Mouse (Mus musculus): ENCODE data around the gene Cd81. TPM values are rescaled to one million over a fixed set of nuclear protein-coding genes. Genes with fewer than 3 reads are reported as not detected.

The Cd81 gene
- polyA plus RNA-seq, 1 experiment from 2014 or later, result 332 TPM

- Histone ChIP-seq H3K36me3 (peaks cover 12% of the 10 kb centered on the region; the same call in 1 of the 2 replicates), H3K4me2 (replicated peaks) (peak overlapping the region; percentile 90), H3K4me3 (peak overlapping the region; percentile 94), H3K9me3 (no peaks in the 10 kb centered on the region), H3K4me1 (peaks cover 45% of the 10 kb centered on the region), H3K27me3 (no peaks in the 10 kb centered on the region), H3K27ac (no peak overlapping the region), H3K9ac (peak overlapping the region; percentile 93)
- 56% methylated on average over 11 of the region's 11 CpGs for WGBS
- no peak for ATAC-seq (ENCODE audit: insufficient number of reproducible peaks, insufficient read depth, low FRiP score, low TSS enrichment)
These were observed 1.5 kb downstream of the Cd81 start for GRCm38 (mm10) chr7:143053961-143054611.

- peaks cover 16% of the 10 kb centered on the region; the same call in 1 of the 2 replicates for H3K36me3 ChIP-seq
- H3K4me1 ChIP-seq, result peaks cover 45% of the 10 kb centered on the region
- H3K27ac ChIP-seq, result no peak overlapping the region; the same call in 1 of the 2 replicates
- H3K4me3 ChIP-seq, result peak overlapping the region; percentile 94
- ATAC-seq (ENCODE audit: insufficient number of reproducible peaks, insufficient read depth, low FRiP score, low TSS enrichment), result no peak
- peak overlapping the region; percentile 90 for H3K4me2 ChIP-seq (replicated peaks)
- no peaks in the 10 kb centered on the region for H3K9me3 ChIP-seq
- H3K27me3 ChIP-seq, result no peaks in the 10 kb centered on the region
- 49% methylated on average over 3 of the region's 3 CpGs for WGBS
- H3K9ac ChIP-seq, result peak overlapping the region; percentile 93; the same call in 1 of the 2 replicates
These were observed 2.0 kb downstream of the Cd81 start for GRCm38 (mm10) chr7:143054612-143054965.

GRCm38 (mm10) chr7:143055001-143055400 lies 2.5 kb downstream of the Cd81 start:
- 89% methylated on average over 3 of the region's 3 CpGs for WGBS
- Histone ChIP-seq H3K27ac (no peak overlapping the region; the same call in 1 of the 2 replicates), H3K4me1 (peaks cover 45% of the 10 kb centered on the region)

GRCm38 (mm10) chr7:143055499-143056186 lies 3.1 kb downstream of the Cd81 start:
- H3K9me3 ChIP-seq, result no peaks in the 10 kb centered on the region
- H3K4me2 ChIP-seq (replicated peaks), result peak overlapping the region; percentile 90
- H3K4me3 ChIP-seq, result peak overlapping the region; percentile 94; the same call in 1 of the 2 replicates
- H3K9ac ChIP-seq, result 0 out of 2 replicates have a peak overlapping the region, but pooled peaks have one; percentile 11
- peaks cover 22% of the 10 kb centered on the region; the same call in 1 of the 2 replicates for H3K36me3 ChIP-seq
- ATAC-seq (ENCODE audit: insufficient number of reproducible peaks, insufficient read depth, low FRiP score, low TSS enrichment), result 0 out of 2 replicates have a peak, but pooled peaks have one; percentile 6
- H3K27me3 ChIP-seq, result no peaks in the 10 kb centered on the region
- 77% methylated on average over 11 of the region's 11 CpGs for WGBS
- H3K27ac ChIP-seq, result no peak overlapping the region
- H3K4me1 ChIP-seq, result peaks cover 45% of the 10 kb centered on the region

More at GRCm38 (mm10) chr7:143055001-143055400, 2.5 kb downstream of the Cd81 start:
- Histone ChIP-seq H3K36me3 (peaks cover 18% of the 10 kb centered on the region; the same call in 1 of the 2 replicates), H3K4me2 (replicated peaks) (peak overlapping the region; percentile 90), H3K9ac (no peak overlapping the region; the same call in 1 of the 2 replicates), H3K4me3 (peak overlapping the region; percentile 94), H3K27me3 (no peaks in the 10 kb centered on the region), H3K9me3 (no peaks in the 10 kb centered on the region)
- ATAC-seq (ENCODE audit: insufficient number of reproducible peaks, insufficient read depth, low FRiP score, low TSS enrichment), result no peak

GRCm38 (mm10) chr7:143057023-143057422 lies 4.5 kb downstream of the Cd81 start:
- H3K36me3 ChIP-seq, result peaks cover 26% of the 10 kb centered on the region
- H3K4me3 ChIP-seq, result no peak overlapping the region
- no peaks in the 10 kb centered on the region for H3K9me3 ChIP-seq
- no peak overlapping the region for H3K4me2 ChIP-seq (replicated peaks)
- H3K27ac ChIP-seq, result no peak overlapping the region
- WGBS, result 94% methylated on average over 5 of the region's 5 CpGs
- ATAC-seq (ENCODE audit: insufficient number of reproducible peaks, insufficient read depth, low FRiP score, low TSS enrichment), result no peak
- no peak overlapping the region for H3K9ac ChIP-seq
- no peaks in the 10 kb centered on the region for H3K27me3 ChIP-seq
- peaks cover 42% of the 10 kb centered on the region for H3K4me1 ChIP-seq

- peak overlapping the region; percentile 54; the same call in 1 of the 2 replicates for H3K27ac ChIP-seq
- peaks cover 40% of the 10 kb centered on the region for H3K4me1 ChIP-seq
- H3K9ac ChIP-seq, result no peak overlapping the region
- no peak for ATAC-seq (ENCODE audit: insufficient number of reproducible peaks, insufficient read depth, low FRiP score, low TSS enrichment)
- peaks cover 32% of the 10 kb centered on the region for H3K36me3 ChIP-seq
- H3K27me3 ChIP-seq, result no peaks in the 10 kb centered on the region
- no peak overlapping the region for H3K4me2 ChIP-seq (replicated peaks)
- H3K4me3 ChIP-seq, result no peak overlapping the region
- 81% methylated on average over 9 of the region's 9 CpGs for WGBS
- H3K9me3 ChIP-seq, result no peaks in the 10 kb centered on the region
These were observed 5.2 kb downstream of the Cd81 start for GRCm38 (mm10) chr7:143057667-143058220.

GRCm38 (mm10) chr7:143058221-143058697 lies 5.7 kb downstream of the Cd81 start:
- ATAC-seq (ENCODE audit: insufficient number of reproducible peaks, insufficient read depth, low FRiP score, low TSS enrichment), result no peak
- H3K4me2 ChIP-seq (replicated peaks), result no peak overlapping the region
- peak overlapping the region; percentile 46; the same call in 1 of the 2 replicates for H3K27ac ChIP-seq
- H3K4me3 ChIP-seq, result no peak overlapping the region
- no peaks in the 10 kb centered on the region for H3K9me3 ChIP-seq
- peaks cover 37% of the 10 kb centered on the region for H3K36me3 ChIP-seq
- peaks cover 40% of the 10 kb centered on the region for H3K4me1 ChIP-seq
- H3K27me3 ChIP-seq, result no peaks in the 10 kb centered on the region
- WGBS, result 67% methylated on average over 5 of the region's 5 CpGs
- H3K9ac ChIP-seq, result no peak overlapping the region

- H3K9ac ChIP-seq, result no peak overlapping the region
- no peaks in the 10 kb centered on the region for H3K27me3 ChIP-seq
- H3K4me3 ChIP-seq, result no peak overlapping the region
- H3K27ac ChIP-seq, result 0 out of 2 replicates have a peak overlapping the region, but pooled peaks have one; percentile 23
- no peak overlapping the region for H3K4me2 ChIP-seq (replicated peaks)
- peaks cover 48% of the 10 kb centered on the region for H3K36me3 ChIP-seq
- H3K9me3 ChIP-seq, result no peaks in the 10 kb centered on the region
- no peak for ATAC-seq (ENCODE audit: insufficient number of reproducible peaks, insufficient read depth, low FRiP score, low TSS enrichment)
- 79% methylated on average over 5 of the region's 5 CpGs for WGBS
- peaks cover 32% of the 10 kb centered on the region for H3K4me1 ChIP-seq
These were observed 6.8 kb downstream of the Cd81 start for GRCm38 (mm10) chr7:143059202-143059870.

GRCm38 (mm10) chr7:143062704-143063103 lies 10.2 kb downstream of the Cd81 start:
- Histone ChIP-seq H3K36me3 (peaks cover 67% of the 10 kb centered on the region), H3K9ac (no peak overlapping the region), H3K27me3 (no peaks in the 10 kb centered on the region), H3K4me2 (replicated peaks) (no peak overlapping the region), H3K4me3 (no peak overlapping the region), H3K9me3 (no peaks in the 10 kb centered on the region), H3K27ac (no peak overlapping the region), H3K4me1 (0 out of 2 replicates have a peak, but pooled peaks cover 6% of the 10 kb centered on the region)
- ATAC-seq (ENCODE audit: insufficient number of reproducible peaks, insufficient read depth, low FRiP score, low TSS enrichment), result no peak
- 93% methylated on average over 2 of the region's 2 CpGs for WGBS

- Histone ChIP-seq H3K9me3 (no peaks in the 10 kb centered on the region), H3K9ac (no peak overlapping the region), H3K27me3 (no peaks in the 10 kb centered on the region), H3K4me1 (peaks cover 5% of the 10 kb centered on the region), H3K4me2 (replicated peaks) (no peak overlapping the region), H3K36me3 (peaks cover 63% of the 10 kb centered on the region), H3K27ac (no peak overlapping the region), H3K4me3 (no peak overlapping the region)
- WGBS, result 77% methylated on average over 6 of the region's 6 CpGs
- no peak for ATAC-seq (ENCODE audit: insufficient number of reproducible peaks, insufficient read depth, low FRiP score, low TSS enrichment)
These were observed 11.7 kb downstream of the Cd81 start for GRCm38 (mm10) chr7:143064226-143064625.

GRCm38 (mm10) chr7:143065692-143066091 lies 13.2 kb downstream of the Cd81 start:
- H3K27ac ChIP-seq, result no peak overlapping the region
- H3K27me3 ChIP-seq, result no peaks in the 10 kb centered on the region
- 89% methylated on average over 2 of the region's 2 CpGs for WGBS
- peaks cover 13% of the 10 kb centered on the region for H3K4me1 ChIP-seq
- H3K4me3 ChIP-seq, result no peak overlapping the region
- ATAC-seq (ENCODE audit: insufficient number of reproducible peaks, insufficient read depth, low FRiP score, low TSS enrichment), result no peak
- no peak overlapping the region for H3K4me2 ChIP-seq (replicated peaks)
- H3K9ac ChIP-seq, result no peak overlapping the region
- H3K9me3 ChIP-seq, result no peaks in the 10 kb centered on the region
- peaks cover 57% of the 10 kb centered on the region for H3K36me3 ChIP-seq
